Mouse (Mus musculus) urinary bladder, postnatal 4 days (tissue): ENCODE measurements around the gene Zan.
"Not testable (repeated sequence)": the region's sequence is repeated elsewhere in the genome, so short reads cannot be mapped to it uniquely, and the experiment has no call there.

Source experiments
- DNase-seq, 2 experiments: peaks; one replicate each; pipeline ENCODE4 v3.0.0; 2021 to 2022; ENCODE audit warnings: low spot score in 2 of 2

The Zan gene

GRCm38 (mm10) chr5:137501709-137502666 is 25.1 kb upstream of the Zan start, which contains the start of gene Pop7:
Gene Pop7 (minus strand): TSS chr5:137502518.
- DNase-seq: peak; percentile 100

- no peak for DNase-seq
Observed at GRCm38 (mm10) chr5:137500186-137500585, 23.3 kb upstream of the Zan start.

DNA sequence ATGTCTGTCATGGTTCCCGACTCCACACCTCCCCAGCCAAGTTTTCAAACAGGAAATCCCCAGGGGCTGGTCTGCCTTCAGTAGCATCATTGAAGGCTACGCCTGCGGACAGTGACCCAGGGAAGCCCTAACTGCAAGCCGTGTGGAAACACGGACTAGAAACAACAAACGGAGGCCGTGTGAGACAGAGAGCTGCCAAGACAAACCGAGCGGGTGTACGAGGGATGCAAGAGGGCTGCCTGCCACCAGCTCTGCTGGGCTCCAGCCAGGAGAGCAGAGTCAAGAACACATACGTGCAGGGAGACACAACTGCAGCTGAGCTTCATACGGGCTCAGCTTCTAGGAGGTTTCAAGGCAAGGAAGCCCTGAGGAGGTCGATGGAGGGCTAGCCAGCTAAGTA is 17.0 kb upstream of the Zan start:
- no peak for DNase-seq

- DNase-seq: peak in 1 of 2 experiments; percentile 46
Observed at GRCm38 (mm10) chr5:137491559-137491958, 14.7 kb upstream of the Zan start.

DNA sequence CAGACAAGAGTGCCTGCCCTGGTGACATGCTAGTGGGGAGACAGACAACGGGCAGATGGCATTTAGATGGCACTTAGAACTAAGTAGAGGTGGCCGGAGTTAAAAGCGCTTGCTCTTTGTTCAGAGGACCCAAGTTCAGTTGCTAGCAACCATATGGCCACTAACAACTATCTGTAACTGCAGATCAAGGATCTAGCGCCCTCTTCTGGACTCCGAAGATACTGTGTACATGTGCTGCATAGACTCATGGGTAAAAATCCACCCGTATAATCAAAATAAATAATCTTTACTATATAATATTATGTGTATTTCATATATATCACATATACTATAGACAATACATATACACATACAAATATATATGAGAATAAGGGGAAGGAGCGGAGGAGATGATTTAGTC is 10.8 kb upstream of the Zan start:
- DNase-seq: no peak

GRCm38 (mm10) chr5:137485851-137486155 is 8.9 kb upstream of the Zan start:
- no peak for DNase-seq

DNA sequence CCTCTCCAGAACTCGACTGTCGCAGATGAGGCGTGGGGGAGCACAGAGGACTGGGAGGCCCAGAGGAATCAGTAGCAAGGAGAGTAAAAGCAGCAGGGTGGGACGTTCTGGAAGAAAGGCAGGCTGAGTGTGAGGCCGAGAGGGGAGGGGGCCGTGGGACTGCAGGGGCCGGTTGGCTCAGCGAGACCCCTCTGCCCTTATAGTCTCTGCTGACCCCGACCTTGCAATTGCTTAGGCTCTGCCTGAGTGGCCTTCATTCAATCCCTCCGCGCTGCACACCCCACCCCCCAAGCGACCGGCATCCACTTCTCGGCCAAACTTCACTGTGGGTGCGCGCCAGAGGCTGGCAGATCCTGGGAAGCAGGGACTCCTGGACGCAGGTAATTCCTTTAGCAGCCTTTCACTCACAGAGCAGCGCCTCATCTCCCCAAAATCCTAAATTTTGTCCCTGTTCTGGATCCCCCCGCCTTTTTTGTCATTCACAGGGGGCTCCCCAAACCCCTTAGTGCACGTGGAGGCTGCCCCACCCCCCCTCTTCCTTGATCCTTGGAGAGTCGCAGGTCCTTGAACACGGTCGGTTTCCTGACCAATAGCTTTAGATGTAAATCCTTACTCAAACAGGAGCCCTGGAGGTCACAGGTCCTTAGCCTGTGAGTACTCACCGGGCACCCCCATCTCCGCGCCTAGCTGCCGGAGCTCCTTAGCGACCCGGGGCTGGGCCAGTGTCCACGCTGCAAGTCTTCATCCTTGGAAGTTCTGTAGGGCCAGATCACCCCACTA is 8.4 kb upstream of the Zan start:
- DNase-seq: no peak

DNA sequence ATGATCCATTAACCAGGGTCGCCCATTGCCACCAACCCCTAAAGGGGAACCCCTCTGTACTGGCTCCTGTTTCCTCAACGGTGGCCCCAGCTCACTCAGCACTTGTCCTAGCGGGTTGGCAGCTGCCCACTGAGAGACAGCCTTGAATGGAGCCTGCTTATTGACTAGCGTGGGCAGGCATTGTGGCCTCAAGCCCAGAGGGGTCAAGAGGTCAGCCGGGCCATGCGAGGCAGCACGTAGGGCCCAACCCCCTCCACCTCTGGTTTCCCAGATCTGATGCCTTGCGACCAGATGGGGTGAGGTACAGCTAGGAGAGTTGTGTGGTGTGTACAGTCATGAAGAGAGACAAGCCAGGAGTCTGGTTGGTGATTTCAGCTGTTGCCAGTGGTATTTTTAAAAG is 5.0 kb upstream of the Zan start:
- DNase-seq: no peak

GRCm38 (mm10) chr5:137481138-137481537 is 4.3 kb upstream of the Zan start:
- DNase-seq: peak; percentile 64 to 83

DNA sequence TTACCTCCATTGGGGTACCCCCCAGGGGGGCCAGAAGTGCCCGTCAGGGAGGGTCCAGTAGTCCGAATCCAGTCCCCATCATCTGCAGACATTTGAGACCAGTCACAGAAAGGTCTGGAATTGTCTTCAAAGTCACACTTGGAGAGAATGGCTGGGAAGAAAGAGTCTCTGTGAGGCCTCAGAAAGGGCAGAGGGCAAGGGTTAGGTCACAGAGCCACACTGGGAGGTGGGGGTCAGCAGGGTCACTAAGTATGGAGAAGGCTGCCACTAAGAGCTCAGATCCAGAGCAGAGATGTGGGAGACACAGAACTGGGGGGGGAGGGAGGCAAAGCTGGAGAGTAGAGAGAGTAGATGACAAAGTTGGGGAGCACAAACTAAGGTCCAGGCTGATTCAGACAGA is 2.5 kb downstream of the Zan start:
- no peak for DNase-seq

GRCm38 (mm10) chr5:137472252-137472904 is 4.5 kb downstream of the Zan start:
- no peak for DNase-seq

GRCm38 (mm10) chr5:137466946-137467345 is 9.9 kb downstream of the Zan start:
- no peak for DNase-seq

- no peak for DNase-seq
Observed at GRCm38 (mm10) chr5:137465049-137465448, 11.8 kb downstream of the Zan start.

- DNase-seq: no peak
Observed at GRCm38 (mm10) chr5:137455866-137456591, 20.8 kb downstream of the Zan start.

DNA sequence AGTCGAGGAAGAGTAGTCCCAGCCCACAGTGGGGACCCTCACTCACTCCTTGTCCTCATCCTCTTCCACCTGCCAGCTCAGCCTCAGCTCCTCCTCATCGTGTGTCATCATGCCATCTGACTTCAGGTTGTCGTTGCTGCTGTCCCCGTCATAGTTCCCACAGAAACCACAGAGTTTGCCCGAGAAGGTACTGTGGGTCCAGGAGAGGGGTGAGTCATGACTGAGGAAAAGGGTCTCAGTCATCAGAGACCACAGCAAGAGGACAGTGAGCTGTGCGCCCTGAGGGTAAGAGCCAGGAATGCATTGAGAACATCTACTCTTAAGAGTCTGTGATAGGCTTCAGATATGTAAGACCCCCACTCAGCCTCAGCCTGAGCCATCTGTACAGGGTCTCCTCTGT is 21.7 kb downstream of the Zan start:
- DNase-seq: no peak

DNA sequence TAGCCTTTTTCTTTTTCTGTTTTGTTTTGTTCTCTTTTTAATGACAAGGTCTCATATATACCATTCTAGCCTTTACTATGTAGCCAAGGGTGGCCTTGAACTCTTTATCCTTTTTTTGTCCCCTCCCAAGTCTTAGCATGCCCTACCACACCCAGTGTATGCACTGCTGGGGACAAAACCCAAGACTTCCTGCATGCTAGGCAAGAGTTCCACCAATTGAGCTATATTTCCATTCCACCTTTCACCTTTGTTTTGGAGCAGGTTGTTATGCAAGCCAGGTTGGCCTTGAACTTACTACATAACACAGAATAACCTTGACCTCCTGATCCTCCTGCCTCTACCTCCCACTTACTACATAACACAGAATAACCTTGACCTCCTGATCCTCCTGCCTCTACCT is 31.3 kb downstream of the Zan start:
- DNase-seq: no peak

DNA sequence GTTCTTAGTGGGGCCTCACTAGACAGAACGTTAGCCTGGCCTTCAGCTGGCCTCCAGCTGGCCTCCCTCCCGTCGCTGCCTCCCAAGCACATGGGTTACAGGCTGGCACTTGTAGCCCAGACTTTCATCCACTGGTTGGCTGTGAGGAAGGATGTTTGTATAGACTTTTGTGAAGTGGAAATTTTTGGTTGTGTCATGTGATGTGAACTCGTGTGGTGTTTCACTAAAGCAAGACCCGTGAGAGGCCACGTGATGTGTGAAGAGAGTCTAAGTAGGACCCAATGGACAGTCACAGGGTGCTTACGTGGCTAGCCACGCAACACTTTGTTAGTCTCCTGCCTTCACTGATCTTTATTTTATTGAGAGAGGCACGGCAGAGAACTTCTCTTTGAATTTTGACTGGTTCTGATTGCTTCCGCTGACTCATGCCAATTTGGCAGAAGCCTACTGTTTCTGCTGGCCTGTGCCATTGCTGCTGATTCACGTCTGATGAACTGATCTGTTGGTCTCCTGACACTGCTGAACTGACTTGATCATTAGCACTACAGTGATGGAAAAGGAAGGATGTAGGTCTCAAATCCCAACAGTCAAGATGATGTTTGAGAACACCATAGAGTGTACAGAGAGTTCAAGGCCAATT is 36.5 kb downstream of the Zan start:
- no peak for DNase-seq

DNA sequence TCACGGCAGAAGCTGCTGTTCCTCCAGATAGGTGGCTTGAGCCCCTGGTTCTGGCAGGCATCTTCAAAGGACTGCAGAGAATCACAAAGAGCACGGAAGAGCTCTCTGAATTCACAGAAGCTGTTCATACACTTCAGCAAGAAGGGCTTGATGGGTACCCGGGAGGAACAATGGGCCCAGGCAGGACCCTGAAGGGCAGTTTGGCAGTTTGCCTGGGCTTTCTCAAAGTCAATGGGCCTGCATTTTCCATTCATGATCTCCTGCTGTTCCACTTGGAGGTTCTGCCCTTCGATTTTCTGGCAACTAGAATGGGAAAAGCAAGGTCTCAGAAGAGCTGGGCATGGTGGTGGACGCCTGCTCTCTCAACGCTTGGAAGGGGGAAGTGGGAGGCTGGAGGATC is 43.0 kb downstream of the Zan start:
- no peak for DNase-seq

- DNase-seq: not testable (repeated sequence)
Observed at GRCm38 (mm10) chr5:137430402-137430801, 46.5 kb downstream of the Zan start.

DNA sequence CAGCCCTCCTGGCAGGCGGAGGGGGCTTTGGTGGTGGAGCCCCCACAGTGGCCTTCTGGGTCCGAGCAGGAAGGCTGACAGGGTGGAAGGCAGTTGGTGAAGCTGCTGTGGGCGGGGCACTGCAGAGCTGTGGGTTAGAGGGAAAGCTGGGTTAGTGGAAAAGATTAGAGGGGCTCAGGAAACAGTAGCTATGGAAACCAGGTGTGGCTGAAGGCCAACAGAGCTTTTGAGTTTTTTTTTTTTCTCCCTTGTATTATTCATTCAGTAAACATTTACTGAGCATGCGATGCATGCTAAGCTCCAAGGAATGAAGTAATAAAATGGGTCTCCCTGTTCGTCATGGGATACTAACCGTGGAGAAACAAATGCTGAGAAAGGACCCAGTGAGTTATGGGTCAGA is 51.2 kb downstream of the Zan start:
- DNase-seq: no peak

GRCm38 (mm10) chr5:137419841-137420240 is 57.0 kb downstream of the Zan start:
- DNase-seq: no peak
